Mouse (Mus musculus): ENCODE results near the gene Fancm. TPM values are rescaled to one million over a fixed set of nuclear protein-coding genes. Genes with fewer than 3 reads are reported as not detected.

Fancm gene
- polyA plus RNA-seq, 1 experiment from 2014 or later, result 8.0 TPM

Other genes with a start within 250 kb of the Fancm start
- gene Gm527, start 157.7 kb upstream of the Fancm start, polyA plus RNA-seq (2015; fragmentation: Nextera tagmentation; extraction: Ambion mirVana), result 2.5 and 3.0 TPM in 2 replicates
- 27.7 and 35.9 TPM in 2 replicates for gene Klhl28, start 110.1 kb upstream of the Fancm start, polyA plus RNA-seq (2015; fragmentation: Nextera tagmentation; extraction: Ambion mirVana)
- 26.0 and 28.3 TPM in 2 replicates for gene Togaram1, start 109.8 kb upstream of the Fancm start, polyA plus RNA-seq (2015; fragmentation: Nextera tagmentation; extraction: Ambion mirVana)
- 62.9 and 73.4 TPM in 2 replicates for gene Prpf39, start 39.3 kb upstream of the Fancm start, polyA plus RNA-seq (2015; fragmentation: Nextera tagmentation; extraction: Ambion mirVana)
- 392 and 400 TPM in 2 replicates for gene Fkbp3, start 1.6 kb upstream of the Fancm start, polyA plus RNA-seq (2015; fragmentation: Nextera tagmentation; extraction: Ambion mirVana)
- gene Mis18bp1, start 97.0 kb downstream of the Fancm start, polyA plus RNA-seq (2015; fragmentation: Nextera tagmentation; extraction: Ambion mirVana), result 24.6 and 31.7 TPM in 2 replicates
- not detected in 2 replicates for gene Wdr20rt, start 149.9 kb downstream of the Fancm start, polyA plus RNA-seq (2015; fragmentation: Nextera tagmentation; extraction: Ambion mirVana)

Measured in forebrain, embryonic 16.5 days (tissue).